Mouse (Mus musculus) liver, embryonic 14.5 days (tissue): Measurements from ENCODE around the gene Plekha7. TPM values are rescaled to one million over a fixed set of nuclear protein-coding genes. Genes with fewer than 3 reads are reported as not detected.

Source experiments
- ATAC-seq: fragments of 200-750 bp; cut with Nextera tagmentation; 2 replicates; pipeline ENCODE4 v1.8.0; 2017; ENCODE audit warnings: moderate number of reproducible peaks, mild to moderate bottlenecking, moderate library complexity; ENCODE audit not compliant: insufficient read depth
- DNase-seq, 3 experiments: peaks; one replicate each; pipeline ENCODE4 v3.0.0-alpha.2; 2012 to 2013; ENCODE audit warnings: low read depth in 3 of 3, low spot score in 3 of 3
- H3K27ac ChIP-seq: fragments of 300-500 bp; sonication (generic); 2 replicates; pipeline ENCODE4 v1.5.1; 2014; ENCODE audit warnings: moderate library complexity, mild to moderate bottlenecking, control low read depth, inconsistent platforms
- H3K27me3 ChIP-seq: fragments of 300-500 bp; sonication (generic); 2 replicates; pipeline ENCODE4 v1.6.1; 2014; ENCODE audit warnings: mild to moderate bottlenecking, low read length, moderate library complexity; ENCODE audit not compliant: control insufficient read depth, insufficient read depth
- H3K36me3 ChIP-seq: fragments of 300-500 bp; sonication (generic); replicated peaks from 2 replicates; pipeline ENCODE4 v1.6.1; 2014; ENCODE audit warnings: low read depth; ENCODE audit not compliant: control insufficient read depth, insufficient read depth
- H3K4me1 ChIP-seq, 2 experiments: fragments of 200-500 bp in 1 of 2; fragments of 300-500 bp in 1 of 2; sonication (generic) in 1 of 2; replicated peaks; 2 replicates each; pipeline ENCODE4 v1.6.1; 2012 to 2014; ENCODE audit warnings: antibody characterized with exemption in 1 of 2, inconsistent platforms in 1 of 2, low read length in 1 of 2; ENCODE audit not compliant: control insufficient read depth in 2 of 2, insufficient read depth in 2 of 2
- H3K4me2 ChIP-seq: fragments of 300-500 bp; sonication (generic); 2 replicates; pipeline ENCODE4 v1.6.1; 2014; ENCODE audit warnings: low read depth, mild to moderate bottlenecking, control low read depth, moderate library complexity
- H3K4me3 ChIP-seq, 2 experiments: fragments of 200-500 bp in 1 of 2; fragments of 300-500 bp in 1 of 2; sonication (generic) in 1 of 2; 2 replicates each; pipeline ENCODE4 v1.5.1; 2012 to 2014; ENCODE audit warnings: low read depth in 2 of 2, low read length in 2 of 2, mild to moderate bottlenecking in 2 of 2, control low read depth in 1 of 2, inconsistent platforms in 1 of 2, moderate library complexity in 1 of 2; ENCODE audit not compliant: insufficient read depth in 1 of 2
- H3K9ac ChIP-seq: fragments of 300-500 bp; sonication (generic); replicated peaks from 2 replicates; pipeline ENCODE4 v1.6.1; 2014; ENCODE audit warnings: mild to moderate bottlenecking, control low read depth, moderate library complexity
- H3K9me3 ChIP-seq: fragments of 300-500 bp; sonication (generic); 2 replicates; pipeline ENCODE4 v1.6.1; 2016; ENCODE audit warnings: low read length, mixed read lengths; ENCODE audit not compliant: control insufficient read depth
- CTCF ChIP-seq: IDR thresholded peaks from 2 replicates; pipeline ENCODE4 v1.5.1; 2016; ENCODE audit warnings: antibody characterized with exemption, low read depth, control low read depth
- EP300 ChIP-seq: IDR thresholded peaks from 2 replicates; pipeline ENCODE4 v1.6.1; 2016; ENCODE audit warnings: antibody characterized with exemption, low read depth
- WGBS: fragments of 180-500 bp; shearing (Covaris S2); extraction: QIAGEN DNeasy Blood & Tissue Kit; methylation state at CpG from one replicate; pipeline ENCODE4 v1.1.7; 2014; ENCODE audit not compliant: insufficient replicate concordance; 5-methylcytosine and 5-hydroxymethylcytosine counted together
- polyA plus RNA-seq, 2 experiments: library from polyadenylated mRNA; depleted of rRNA in 1 of 2; stranded (reverse) in 1 of 2; unstranded in 1 of 2; fragments of >200 nt; fragmentation: Nextera tagmentation in 1 of 2; extraction: Ambion mirVana in 1 of 2; gene quantifications; 2 replicates each; pipeline versions ENCODE4 v1.2.1 to v1.2.3; 2012 to 2014

Gene Plekha7
- polyA plus RNA-seq, 2 experiments = 1.5 to 2.1 TPM

GRCm38 (mm10) chr7:116134413-116135292 lies 173.5 kb downstream of the Plekha7 start:
- H3K9me3 ChIP-seq = no peaks in the 10 kb centered on the region
- H3K27me3 ChIP-seq = no peaks in the 10 kb centered on the region
- ATAC-seq (no peak), DNase-seq (no peak)
- H3K27ac ChIP-seq = no peak overlapping the region
- H3K36me3 ChIP-seq = no peaks in the 10 kb centered on the region
- H3K9ac ChIP-seq = no peak overlapping the region
- H3K4me1 ChIP-seq = no peaks in the 10 kb centered on the region
- WGBS = 75% methylated on average over 31 of the region's 31 CpGs
- H3K4me3 ChIP-seq = no peak overlapping the region
- no peak overlapping the region for H3K4me2 ChIP-seq
- TF ChIP-seq EP300 (no peak), CTCF (peak; percentile 47)

- DNase-seq (peak; percentile 30 to 41 (median 37)), ATAC-seq (no peak)
- TF ChIP-seq EP300 (no peak), CTCF (peak; percentile 93)
- no peak overlapping the region for H3K4me2 ChIP-seq
- H3K36me3 ChIP-seq = no peaks in the 10 kb centered on the region
- no peaks in the 10 kb centered on the region for H3K27me3 ChIP-seq
- H3K9me3 ChIP-seq = no peaks in the 10 kb centered on the region
- H3K27ac ChIP-seq = no peak overlapping the region
- no peaks in the 10 kb centered on the region for H3K4me1 ChIP-seq
- no peak overlapping the region for H3K4me3 ChIP-seq
- WGBS = 2% methylated on average over 5 of the region's 5 CpGs
- no peak overlapping the region for H3K9ac ChIP-seq
These were observed 176.1 kb downstream of the Plekha7 start for GRCm38 (mm10) chr7:116132078-116132477.

DNA sequence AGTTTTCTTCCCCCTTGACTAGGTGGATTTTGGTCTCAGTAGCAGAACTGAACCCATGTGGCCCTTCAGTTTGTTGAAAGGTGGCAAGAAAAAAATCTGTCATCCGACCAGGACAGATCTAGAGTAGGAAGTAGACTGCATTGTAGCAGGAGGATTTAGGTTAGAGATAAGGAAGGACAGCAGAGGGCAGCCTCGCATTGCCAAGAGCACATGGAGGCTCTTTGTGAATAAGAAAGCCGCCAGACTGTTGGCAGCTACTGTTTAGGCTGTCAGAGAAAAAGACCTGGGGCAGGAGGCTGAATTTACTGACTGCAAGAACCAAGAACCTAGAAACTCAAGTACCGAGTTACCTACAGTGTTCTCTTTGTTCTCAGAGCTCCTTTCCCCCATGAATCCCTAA lies 176.8 kb downstream of the Plekha7 start:
- WGBS = 12% methylated on average over 4 of the region's 4 CpGs
- ATAC-seq (no peak), DNase-seq (no peak)
- no peak for TF ChIP-seq CTCF
- no peak for TF ChIP-seq EP300
- Histone ChIP-seq H3K9me3 (no peaks in the 10 kb centered on the region), H3K27me3 (no peaks in the 10 kb centered on the region), H3K4me1 (no peaks in the 10 kb centered on the region), H3K9ac (no peak overlapping the region), H3K4me2 (no peak overlapping the region), H3K36me3 (no peaks in the 10 kb centered on the region), H3K4me3 (no peak overlapping the region), H3K27ac (no peak overlapping the region)

DNA sequence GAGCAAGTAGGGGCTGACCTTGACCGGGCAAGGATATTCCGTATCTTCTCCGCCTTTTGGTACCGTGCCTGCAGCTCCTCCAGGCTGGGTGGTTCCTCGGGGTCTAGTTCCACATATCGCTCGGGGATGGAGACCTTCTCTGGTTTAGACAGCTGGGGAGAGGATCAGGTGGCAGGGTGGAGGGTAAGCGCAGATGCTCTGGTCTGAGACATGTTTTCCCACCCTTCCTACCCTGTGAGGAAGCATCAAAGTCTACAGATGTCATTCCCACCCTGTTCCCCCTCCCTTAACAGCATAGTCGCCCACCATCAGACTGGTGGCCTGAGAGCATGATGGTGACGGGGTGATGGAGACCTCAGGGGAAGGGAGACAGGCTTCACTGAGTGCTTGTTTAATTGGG lies 178.8 kb downstream of the Plekha7 start:
- no peak for TF ChIP-seq EP300
- TF ChIP-seq CTCF = no peak
- no peaks in the 10 kb centered on the region for H3K4me1 ChIP-seq
- H3K9me3 ChIP-seq = no peaks in the 10 kb centered on the region
- H3K4me2 ChIP-seq = no peak overlapping the region
- H3K4me3 ChIP-seq = no peak overlapping the region
- 71% methylated on average over 10 of the region's 10 CpGs for WGBS
- H3K27me3 ChIP-seq = no peaks in the 10 kb centered on the region
- ATAC-seq (no peak), DNase-seq (no peak)
- H3K36me3 ChIP-seq = no peaks in the 10 kb centered on the region
- H3K27ac ChIP-seq = no peak overlapping the region
- H3K9ac ChIP-seq = no peak overlapping the region

GRCm38 (mm10) chr7:116128286-116128685 lies 179.9 kb downstream of the Plekha7 start:
- 63% methylated on average over 8 of the region's 8 CpGs for whole genome bisulfite sequencing
- H3K36me3 ChIP-seq = no peaks in the 10 kb centered on the region
- H3K27ac ChIP-seq = no peak overlapping the region
- H3K4me3 ChIP-seq = no peak overlapping the region
- H3K4me1 ChIP-seq = no peaks in the 10 kb centered on the region
- no peak for ATAC-seq
- H3K4me2 ChIP-seq = no peak overlapping the region
- DNase-seq = no peak
- TF ChIP-seq CTCF = no peak
- no peak for TF ChIP-seq EP300
- H3K27me3 ChIP-seq = no peaks in the 10 kb centered on the region
- no peak overlapping the region for H3K9ac ChIP-seq
- no peaks in the 10 kb centered on the region for H3K9me3 ChIP-seq
